Mouse (Mus musculus) stomach, postnatal 0 days (tissue): ENCODE results near the gene Bbx.

Experiments
- CTCF ChIP-seq: IDR thresholded peaks from 2 replicates; pipeline ENCODE4 v1.5.1; 2016; ENCODE audit warnings: antibody characterized with exemption, low read depth, mild to moderate bottlenecking, moderate library complexity
- EP300 ChIP-seq: optimal IDR thresholded peaks from 2 replicates; pipeline ENCODE3; 2016; ENCODE audit warnings: antibody characterized with exemption

DNA sequence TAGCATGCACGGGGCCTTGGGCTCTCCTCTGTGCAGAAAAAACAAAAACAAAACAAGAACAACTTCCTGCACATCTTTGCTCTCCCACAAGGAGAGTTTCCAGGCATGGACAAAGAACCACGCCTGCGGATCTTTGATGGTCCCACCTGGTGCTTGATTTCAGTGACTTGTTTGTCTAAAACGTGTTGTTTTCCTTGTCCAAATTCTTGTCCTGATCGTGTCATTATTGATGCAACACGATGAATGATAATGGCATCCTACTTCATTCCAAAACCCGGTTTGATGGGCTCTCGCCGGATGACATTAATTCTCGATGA is 264.2 kb downstream of the Bbx start:
- TF ChIP-seq CTCF (no peak), EP300 (no peak)
